ENCODE assay signal across 16 mouse cellular contexts in the genomic region with DNA sequence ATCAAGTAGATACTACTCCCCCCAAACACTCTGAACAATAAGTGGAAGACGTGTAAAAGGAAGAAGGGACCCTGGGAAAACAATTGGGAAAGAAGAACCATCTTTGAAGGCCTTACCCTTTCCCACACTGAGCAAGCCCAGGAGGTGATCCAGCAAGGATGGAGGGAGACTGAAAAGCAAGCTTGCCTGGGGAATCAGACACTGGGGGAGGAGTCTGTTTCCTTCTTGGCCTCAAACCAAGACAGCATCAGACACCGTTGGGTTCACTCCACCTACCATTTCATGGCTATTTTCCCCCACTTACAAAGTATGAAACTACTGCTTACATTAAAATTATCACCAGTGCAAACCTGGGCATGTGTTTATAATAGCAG.
"Had no signal": no experiment of that assay in that cellular context is flagged by ENCODE, and none has a peak within 500 bp of the region (broad histone marks: within the 10 kb centered on the region; RNA-seq: fewer than 3 reads in every experiment).

No protein-coding gene starts in this region.

- H3K27me3 ChIP-seq: limb, embryonic 15.5 days; liver, embryonic 12.5 days; lung, embryonic 15.5 days; neural tube, embryonic 13.5 days had no signal

- ATAC-seq: liver, embryonic 12.5 days; midbrain, embryonic 16.5 days had no signal

- H3K4me1 ChIP-seq: limb, embryonic 15.5 days; liver, embryonic 12.5 days; neural tube, embryonic 13.5 days had no signal

- DNase-seq: kidney, adult 2 months; kidney, postnatal 36 days; layer of hippocampus, adult 9-11 months; layer of hippocampus, postnatal 36 days; lung, postnatal 4 days; retina, postnatal 1 day; right cerebral cortex, postnatal 4 days; spleen, adult 18-20 months; thymus, adult 2 months; thymus, postnatal 25 days had no signal

- H3K9ac ChIP-seq: limb, embryonic 15.5 days; liver, embryonic 12.5 days; lung, embryonic 15.5 days; neural tube, embryonic 13.5 days had no signal

- H3K9me3 ChIP-seq: limb, embryonic 15.5 days; liver, embryonic 12.5 days; lung, embryonic 15.5 days; neural tube, embryonic 13.5 days had no signal

- H3K4me2 ChIP-seq: limb, embryonic 15.5 days; liver, embryonic 12.5 days; lung, embryonic 15.5 days; midbrain, embryonic 11.5 days; neural tube, embryonic 13.5 days had no signal

- H3K4me3 ChIP-seq: limb, embryonic 15.5 days; liver, embryonic 12.5 days; lung, embryonic 15.5 days; neural tube, embryonic 13.5 days had no signal

- H3K27ac ChIP-seq: limb, embryonic 15.5 days; lung, embryonic 15.5 days; neural tube, embryonic 13.5 days had no signal

- H3K36me3 ChIP-seq: limb, embryonic 15.5 days; liver, embryonic 12.5 days; lung, embryonic 15.5 days; neural tube, embryonic 13.5 days had no signal
